16 mouse cellular contexts compared by ENCODE assay signal in genomic region chr15:98107230-98107629, GRCm38 (mm10). TPM values are rescaled to one million over a fixed set of nuclear protein-coding genes. Genes with fewer than 3 reads are reported as not detected.
DNase-seq lines count a peak whose midpoint lies in the region; ATAC-seq and TF ChIP-seq lines count a peak whose summit lies in the region.
"Had no signal": no experiment of that assay in that cellular context is flagged by ENCODE, and none has a peak within 500 bp of the region (broad histone marks: within the 10 kb centered on the region; RNA-seq: fewer than 3 reads in every experiment).

No protein-coding gene starts in this region.

- 0 out of 2 replicates have a peak, but pooled peaks cover 5% of the 10 kb centered on the region for H3K27me3 ChIP-seq in heart, embryonic 14.5 days (ENCODE audit: control insufficient read depth, insufficient read depth, low read length)
- no peaks in the 10 kb centered on the region for H3K27me3 ChIP-seq in midbrain, postnatal 0 days (ENCODE audit: insufficient read depth, low read length)
- no peaks in the 10 kb centered on the region; the same call in 1 of the 2 replicates for H3K27me3 ChIP-seq in midbrain, embryonic 10.5 days (ENCODE audit: low read depth, poor library complexity, severe bottlenecking)
- H3K27me3 ChIP-seq in liver, embryonic 13.5 days = no peaks in the 10 kb centered on the region
- no peaks in the 10 kb centered on the region for H3K27me3 ChIP-seq in stomach, postnatal 0 days (ENCODE audit: control insufficient read depth, insufficient read depth, low read length)
- H3K27me3 ChIP-seq: embryonic facial prominence, embryonic 15.5 days; hindbrain, embryonic 15.5 days had no signal

- 0 out of 2 replicates have a peak overlapping the region, but pooled peaks have one; percentile 90 for H3K9ac ChIP-seq in heart, embryonic 14.5 days (ENCODE audit: low read length)
- H3K9ac ChIP-seq in midbrain, postnatal 0 days (replicated peaks; ENCODE audit: low read length, poor library complexity, severe bottlenecking) = no peak overlapping the region
- no peak overlapping the region for H3K9ac ChIP-seq in liver, embryonic 13.5 days
- H3K9ac ChIP-seq in stomach, postnatal 0 days (ENCODE audit: low read length) = no peak overlapping the region

- no peak for ATAC-seq in heart, embryonic 14.5 days (ENCODE audit: insufficient number of reproducible peaks, insufficient read depth, low FRiP score, low read depth)
- ATAC-seq in midbrain, postnatal 0 days (ENCODE audit: low FRiP score) = no peak
- ATAC-seq in liver, embryonic 13.5 days (ENCODE audit: low read depth) = no peak
- 0 out of 2 replicates have a peak, but pooled peaks have one; percentile 18 for ATAC-seq in stomach, postnatal 0 days (ENCODE audit: low FRiP score, low TSS enrichment)

- no peak for DNase-seq in heart, postnatal 36 days
- DNase-seq in midbrain, postnatal 0 days (ENCODE audit: low spot score) = no peak
- no peak for DNase-seq in midbrain, embryonic 10.5 days (ENCODE audit: low spot score)
- DNase-seq in liver, embryonic 13.5 days = no peak
- DNase-seq in stomach, postnatal 0 days (ENCODE audit: low spot score) = peak; percentile 69
- no peak for DNase-seq in layer of hippocampus, adult 11-12 months (ENCODE audit: low spot score)
- DNase-seq: forebrain, postnatal 0 days; heart, adult 18-20 months; layer of hippocampus, postnatal 36 days; left cerebral cortex, postnatal 4 days; lung, postnatal 14 days; thymus, postnatal 36 days had no signal

- no peak overlapping the region for H3K27ac ChIP-seq in heart, embryonic 14.5 days (replicated peaks in 1 of 2; ENCODE audit: control insufficient read depth in 1 of 2, insufficient read depth in 1 of 2, low read depth in 2 of 2, low read length in 2 of 2)
- 0 out of 2 replicates have a peak overlapping the region, but pooled peaks have one; percentile 76 for H3K27ac ChIP-seq in midbrain, postnatal 0 days (ENCODE audit: low read depth, low read length)
- no peak overlapping the region for H3K27ac ChIP-seq in midbrain, embryonic 10.5 days (replicated peaks)
- peak overlapping the region; percentile 78; the same call in 1 of the 2 replicates for H3K27ac ChIP-seq in liver, embryonic 13.5 days
- H3K27ac ChIP-seq in stomach, postnatal 0 days (replicated peaks) = no peak overlapping the region

- H3K36me3 ChIP-seq in heart, embryonic 14.5 days (ENCODE audit: control insufficient read depth, insufficient read depth, low read length) = peaks cover 3% of the 10 kb centered on the region
- H3K36me3 ChIP-seq in midbrain, postnatal 0 days (ENCODE audit: insufficient read depth, low read length) = no peaks in the 10 kb centered on the region; the same call in 1 of the 2 replicates
- peaks cover 3% of the 10 kb centered on the region for H3K36me3 ChIP-seq in midbrain, embryonic 10.5 days
- peaks cover under 1% of the 10 kb centered on the region for H3K36me3 ChIP-seq in liver, embryonic 13.5 days
- H3K36me3 ChIP-seq in stomach, postnatal 0 days (ENCODE audit: control insufficient read depth, insufficient read depth, low read length) = no peaks in the 10 kb centered on the region

- 76% methylated on average over 6 of the region's 6 CpGs for WGBS in heart, embryonic 14.5 days
- WGBS in midbrain, postnatal 0 days = 82% methylated on average over 6 of the region's 6 CpGs
- WGBS in midbrain, embryonic 10.5 days = 87% methylated on average over 6 of the region's 6 CpGs
- 69% methylated on average over 6 of the region's 6 CpGs for WGBS in liver, embryonic 13.5 days (ENCODE audit: insufficient replicate concordance)
- WGBS in stomach, postnatal 0 days = 65% methylated on average over 6 of the region's 6 CpGs

- TF ChIP-seq EP300 in stomach, postnatal 0 days (optimal IDR thresholded peaks at IDR 0.05) = no peak

- H3K9me3 ChIP-seq in heart, embryonic 14.5 days (ENCODE audit: control insufficient read depth, low read length) = no peaks in the 10 kb centered on the region
- H3K9me3 ChIP-seq in midbrain, postnatal 0 days (ENCODE audit: low read length) = no peaks in the 10 kb centered on the region
- no peaks in the 10 kb centered on the region for H3K9me3 ChIP-seq in midbrain, embryonic 10.5 days (replicated peaks)
- H3K9me3 ChIP-seq in liver, embryonic 13.5 days (replicated peaks) = no peaks in the 10 kb centered on the region
- no peaks in the 10 kb centered on the region for H3K9me3 ChIP-seq in stomach, postnatal 0 days (ENCODE audit: control insufficient read depth, low read length)
- H3K9me3 ChIP-seq: embryonic facial prominence, embryonic 15.5 days; hindbrain, embryonic 15.5 days had no signal

- peaks cover 12 to 37% of the 10 kb centered on the region in 2 experiments for H3K4me1 ChIP-seq in heart, embryonic 14.5 days (ENCODE audit: control insufficient read depth in 2 of 2, insufficient read depth in 2 of 2, low read length in 2 of 2)
- H3K4me1 ChIP-seq in midbrain, postnatal 0 days (ENCODE audit: insufficient read depth, low read length) = peaks cover 3% of the 10 kb centered on the region; the same call in 1 of the 2 replicates
- peaks cover 30% of the 10 kb centered on the region for H3K4me1 ChIP-seq in midbrain, embryonic 10.5 days
- H3K4me1 ChIP-seq in liver, embryonic 13.5 days (replicated peaks) = peaks cover 51% of the 10 kb centered on the region
- H3K4me1 ChIP-seq in stomach, postnatal 0 days (replicated peaks; ENCODE audit: control insufficient read depth, insufficient read depth) = 0 out of 2 replicates have a peak, but pooled peaks cover 3% of the 10 kb centered on the region

- no peak for TF ChIP-seq CTCF in midbrain, postnatal 0 days (IDR thresholded peaks at IDR 0.05)
- no peak for TF ChIP-seq CTCF in stomach, postnatal 0 days (IDR thresholded peaks at IDR 0.05; ENCODE audit: low read depth)

- no peak overlapping the region for H3K4me3 ChIP-seq in heart, embryonic 14.5 days (ENCODE audit: control insufficient read depth in 1 of 2, insufficient read depth in 1 of 2, low read depth in 1 of 2, low read length in 2 of 2)
- H3K4me3 ChIP-seq in midbrain, postnatal 0 days (ENCODE audit: low read depth, low read length) = no peak overlapping the region
- no peak overlapping the region for H3K4me3 ChIP-seq in midbrain, embryonic 10.5 days
- H3K4me3 ChIP-seq in liver, embryonic 13.5 days (replicated peaks) = no peak overlapping the region
- no peak overlapping the region for H3K4me3 ChIP-seq in stomach, postnatal 0 days (ENCODE audit: low read depth, low read length)

- H3K4me2 ChIP-seq in heart, embryonic 14.5 days (ENCODE audit: low read length) = peak overlapping the region; percentile 78; the same call in 1 of the 2 replicates
- H3K4me2 ChIP-seq in midbrain, postnatal 0 days (ENCODE audit: low read depth, low read length, poor library complexity, severe bottlenecking) = no peak overlapping the region
- peak overlapping the region; percentile 91 for H3K4me2 ChIP-seq in liver, embryonic 13.5 days
- peak overlapping the region; percentile 86; the same call in 1 of the 2 replicates for H3K4me2 ChIP-seq in stomach, postnatal 0 days (replicated peaks; ENCODE audit: low read depth)

- intact Hi-C loops in heart, postnatal 36 days (cut with DNase I) = no loop called here

RNA-seq across cellular contexts. Expression of gene Senp1, which starts 13.7 kb away (rescaled TPM):
- polyA plus RNA-seq in heart, embryonic 14.5 days (2014; fragmentation: Nextera tagmentation; extraction: Ambion mirVana) = 21.2 and 22.7 TPM in 2 replicates
- total RNA-seq in heart, postnatal 36 days (2021) = 10 to 100 TPM in 1 of 2 experiments, 1 to 10 TPM in 1; 9.9 to 11.3 TPM
- 17.4 and 18.2 TPM in 2 replicates for total RNA-seq in midbrain, postnatal 0 days (2014; rRNA removed)
- 12.1 and 12.4 TPM in 2 replicates for polyA plus RNA-seq in midbrain, postnatal 0 days (2015; fragmentation: Nextera tagmentation; extraction: Ambion mirVana)
- 46.2 and 47.3 TPM in 2 replicates for polyA plus RNA-seq in midbrain, embryonic 10.5 days (2016; fragmentation: Nextera tagmentation; extraction: Ambion mirVana)
- polyA plus RNA-seq in liver, embryonic 13.5 days (2015; fragmentation: Nextera tagmentation; extraction: Ambion mirVana) = 17.1 and 21.7 TPM in 2 replicates
- polyA plus RNA-seq in stomach, postnatal 0 days (2015; fragmentation: Nextera tagmentation; extraction: Ambion mirVana) = 10.0 and 10.8 TPM in 2 replicates

RNA-seq across cellular contexts. Expression of gene Pfkm, which starts 14.8 kb away (rescaled TPM):
- polyA plus RNA-seq in heart, embryonic 14.5 days (2014; fragmentation: Nextera tagmentation; extraction: Ambion mirVana) = 108 and 111 TPM in 2 replicates
- 100 to 1,000 TPM; 876 to 924 TPM for total RNA-seq in heart, postnatal 36 days (2021)
- total RNA-seq in midbrain, postnatal 0 days (2014; rRNA removed) = 96.2 and 102 TPM in 2 replicates
- 89.9 and 96.4 TPM in 2 replicates for polyA plus RNA-seq in midbrain, postnatal 0 days (2015; fragmentation: Nextera tagmentation; extraction: Ambion mirVana)
- 36.3 and 43.1 TPM in 2 replicates for polyA plus RNA-seq in midbrain, embryonic 10.5 days (2016; fragmentation: Nextera tagmentation; extraction: Ambion mirVana)
- 26.7 and 28.1 TPM in 2 replicates for polyA plus RNA-seq in liver, embryonic 13.5 days (2015; fragmentation: Nextera tagmentation; extraction: Ambion mirVana)
- 15.5 and 16.7 TPM in 2 replicates for polyA plus RNA-seq in stomach, postnatal 0 days (2015; fragmentation: Nextera tagmentation; extraction: Ambion mirVana)

RNA-seq across cellular contexts. Expression of gene Asb8, which starts 58.2 kb away (rescaled TPM):
- 109 and 111 TPM in 2 replicates for polyA plus RNA-seq in heart, embryonic 14.5 days (2014; fragmentation: Nextera tagmentation; extraction: Ambion mirVana)
- total RNA-seq in heart, postnatal 36 days (2021) = 100 to 1,000 TPM in 1 of 2 experiments, 10 to 100 TPM in 1; 98.7 to 109 TPM
- total RNA-seq in midbrain, postnatal 0 days (2014; rRNA removed) = 60.5 and 72.7 TPM in 2 replicates
- polyA plus RNA-seq in midbrain, postnatal 0 days (2015; fragmentation: Nextera tagmentation; extraction: Ambion mirVana) = 59.2 and 64.9 TPM in 2 replicates
- polyA plus RNA-seq in midbrain, embryonic 10.5 days (2016; fragmentation: Nextera tagmentation; extraction: Ambion mirVana) = 41.7 and 47.2 TPM in 2 replicates
- polyA plus RNA-seq in liver, embryonic 13.5 days (2015; fragmentation: Nextera tagmentation; extraction: Ambion mirVana) = 23.7 and 25.4 TPM in 2 replicates
- polyA plus RNA-seq in stomach, postnatal 0 days (2015; fragmentation: Nextera tagmentation; extraction: Ambion mirVana) = 31.3 and 31.9 TPM in 2 replicates

RNA-seq across cellular contexts. Expression of gene Ccdc184, which starts 59.7 kb away (rescaled TPM):
- 1.1 and 1.3 TPM in 2 replicates for polyA plus RNA-seq in heart, embryonic 14.5 days (2014; fragmentation: Nextera tagmentation; extraction: Ambion mirVana)
- 1 to 10 TPM in 1 of 2 experiments, under 1 TPM in 1; 0.60 to 1.0 TPM for total RNA-seq in heart, postnatal 36 days (2021)
- total RNA-seq in midbrain, postnatal 0 days (2014; rRNA removed) = 127 and 129 TPM in 2 replicates
- 132 and 145 TPM in 2 replicates for polyA plus RNA-seq in midbrain, postnatal 0 days (2015; fragmentation: Nextera tagmentation; extraction: Ambion mirVana)
- polyA plus RNA-seq in midbrain, embryonic 10.5 days (2016; fragmentation: Nextera tagmentation; extraction: Ambion mirVana) = 7.3 and 11.2 TPM in 2 replicates
- polyA plus RNA-seq in liver, embryonic 13.5 days (2015; fragmentation: Nextera tagmentation; extraction: Ambion mirVana) = 0.07 TPM in 1 of 2 replicates, not detected in the other
- 0.92 and 0.95 TPM in 2 replicates for polyA plus RNA-seq in stomach, postnatal 0 days (2015; fragmentation: Nextera tagmentation; extraction: Ambion mirVana)
- total RNA-seq: gastrocnemius, adult 18-20 months had no signal

Comparison
In these comparisons a context has a peak if more than half of its experiments do, and no peak if none do; other contexts are left out.
1. H3K27ac ChIP-seq: peak in midbrain, postnatal 0 days (single experiment) and liver, embryonic 13.5 days (single experiment); none in heart, embryonic 14.5 days (0 of 2), midbrain, embryonic 10.5 days (single experiment) and stomach, postnatal 0 days (single experiment).